Mouse (Mus musculus) hindbrain, embryonic 16.5 days (tissue): ENCODE data around the gene Nav3. TPM values are rescaled to one million over a fixed set of nuclear protein-coding genes. Genes with fewer than 3 reads are reported as not detected.
A peak's percentile ranks its signal among the peaks of the same experiment; 100 is the strongest.

Experiments
- ATAC-seq: fragments of 200-750 bp; cut with Nextera tagmentation; 2 replicates; pipeline ENCODE4 v1.8.0; 2017; ENCODE audit warnings: moderate TSS enrichment, moderate library complexity
- H3K27ac ChIP-seq: fragments of 300-500 bp; sonication (generic); 2 replicates; pipeline ENCODE4 v1.5.1; 2014; ENCODE audit warnings: low read depth, mild to moderate bottlenecking, control low read depth, low read length, moderate library complexity
- H3K27me3 ChIP-seq: fragments of 300-500 bp; sonication (generic); replicated peaks from 2 replicates; pipeline ENCODE4 v1.6.1; 2014; ENCODE audit warnings: low read length; ENCODE audit not compliant: control insufficient read depth, insufficient read depth
- H3K36me3 ChIP-seq: fragments of 300-500 bp; sonication (generic); 2 replicates; pipeline ENCODE4 v1.6.1; 2014; ENCODE audit warnings: mild to moderate bottlenecking, low read length, moderate library complexity, mixed read lengths; ENCODE audit not compliant: control insufficient read depth, insufficient read depth
- H3K4me1 ChIP-seq: fragments of 300-500 bp; sonication (generic); 2 replicates; pipeline ENCODE4 v1.6.1; 2014; ENCODE audit warnings: low read depth, low read length; ENCODE audit not compliant: control insufficient read depth, insufficient read depth
- H3K4me2 ChIP-seq: fragments of 300-500 bp; sonication (generic); 2 replicates; pipeline ENCODE4 v1.6.1; 2014; ENCODE audit warnings: mild to moderate bottlenecking, low read length, control low read depth, moderate library complexity
- H3K4me3 ChIP-seq: fragments of 300-500 bp; sonication (generic); 2 replicates; pipeline ENCODE4 v1.5.1; 2014; ENCODE audit warnings: mild to moderate bottlenecking, low read length, control low read depth, moderate library complexity
- H3K9ac ChIP-seq: fragments of 300-500 bp; sonication (generic); 2 replicates; pipeline ENCODE4 v1.6.1; 2014; ENCODE audit warnings: low read depth, mild to moderate bottlenecking, control low read depth, low read length, moderate library complexity
- H3K9me3 ChIP-seq: fragments of 300-500 bp; sonication (generic); 2 replicates; pipeline ENCODE4 v1.6.1; 2014; ENCODE audit warnings: mild to moderate bottlenecking, low read length, moderate library complexity; ENCODE audit not compliant: control insufficient read depth
- WGBS: fragments of 180-500 bp; shearing (Covaris S2); extraction: QIAGEN DNeasy Blood & Tissue Kit; methylation state at CpG from one replicate; pipeline ENCODE4 v1.1.7; 2014; 5-methylcytosine and 5-hydroxymethylcytosine counted together
- polyA plus RNA-seq: library from polyadenylated mRNA; unstranded; fragments of >200 nt; fragmentation: Nextera tagmentation; extraction: Ambion mirVana; gene quantifications from 2 replicates; pipeline ENCODE4 v1.2.1, GENCODE M21; 2015

Gene Nav3
- polyA plus RNA-seq, 1 experiment from 2014 or later = 16.6 TPM

DNA sequence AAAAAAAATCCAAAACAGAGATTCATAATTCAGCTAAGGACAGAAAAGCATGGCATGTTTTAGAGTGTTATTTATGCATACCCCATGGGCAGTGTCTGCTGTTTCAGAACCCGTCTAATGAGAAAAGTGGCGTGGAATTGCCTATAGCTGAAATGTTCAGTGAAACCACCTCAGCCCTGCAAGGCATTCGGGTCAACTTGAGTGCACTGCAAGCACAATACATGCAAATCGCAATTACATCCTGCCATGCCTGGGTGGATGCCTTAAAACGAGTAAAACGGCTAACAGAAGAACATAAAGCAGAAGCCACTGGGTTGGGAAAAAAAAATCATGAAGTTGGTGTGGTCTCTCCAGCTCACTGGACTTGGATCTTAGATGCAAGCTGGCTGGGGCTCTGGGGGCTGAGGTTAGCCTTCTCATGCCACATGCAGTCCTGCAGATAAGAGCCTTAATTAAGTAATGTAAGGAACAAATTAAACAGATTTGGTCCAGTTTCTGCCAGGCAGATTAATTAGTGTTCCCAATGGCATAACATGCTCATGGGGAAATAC is 133.8 kb downstream of the Nav3 start:
- H3K27ac ChIP-seq = no peak overlapping the region
- WGBS = 41% methylated on average over 6 of the region's 6 CpGs
- ATAC-seq = no peak

DNA sequence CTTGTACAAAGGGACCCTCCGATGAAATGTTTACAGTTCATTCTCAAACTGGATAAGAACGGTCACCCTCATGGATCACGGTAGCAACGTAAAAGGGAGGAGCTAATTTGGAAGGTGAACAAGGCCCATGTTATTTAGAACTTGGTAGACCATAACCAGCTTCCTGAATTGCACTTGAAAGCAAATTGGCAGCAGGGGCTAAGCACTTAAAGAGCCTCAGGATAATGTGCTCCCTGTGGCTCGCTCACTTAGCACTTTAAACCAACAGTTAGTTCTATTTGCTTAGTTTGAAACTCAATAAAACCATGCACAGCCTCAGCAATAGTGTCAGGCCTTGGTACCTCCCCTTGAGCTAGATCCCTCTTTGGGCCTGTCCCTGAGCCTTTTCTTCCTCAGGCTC is 138.7 kb downstream of the Nav3 start:
- 78% methylated on average over 5 of the region's 5 CpGs for WGBS
- ATAC-seq = no peak

More for the DNA sequence above, 133.8 kb downstream of the Nav3 start:
- Histone ChIP-seq H3K27me3 (no peaks in the 10 kb centered on the region), H3K4me2 (no peak overlapping the region), H3K9me3 (no peaks in the 10 kb centered on the region), H3K36me3 (no peaks in the 10 kb centered on the region), H3K9ac (no peak overlapping the region; the same call in 1 of the 2 replicates), H3K4me3 (no peak overlapping the region), H3K4me1 (peaks cover 4% of the 10 kb centered on the region; the same call in 1 of the 2 replicates)

DNA sequence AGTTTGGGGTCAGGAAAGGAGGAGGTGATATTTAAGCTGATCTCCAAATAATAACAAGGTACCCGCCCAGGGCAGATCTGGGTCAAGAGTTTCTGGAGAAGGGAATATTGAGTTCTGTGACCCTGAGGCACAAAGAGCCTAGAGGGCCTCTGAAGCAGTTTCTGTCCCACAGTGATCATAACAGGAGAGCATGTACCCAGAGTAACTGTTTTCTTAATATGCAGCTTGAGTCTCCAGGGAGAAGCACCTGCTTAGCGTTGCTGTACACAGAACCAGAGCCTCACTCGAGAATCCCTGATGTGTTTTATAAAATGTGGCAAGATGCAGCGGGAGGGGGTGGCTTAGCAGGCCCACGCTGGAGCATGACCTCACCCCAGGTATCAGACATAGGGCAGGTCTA is 141.5 kb downstream of the Nav3 start:
- no peaks in the 10 kb centered on the region for H3K27me3 ChIP-seq
- H3K4me2 ChIP-seq = no peak overlapping the region
- H3K9ac ChIP-seq = no peak overlapping the region
- no peak overlapping the region for H3K4me3 ChIP-seq
- H3K4me1 ChIP-seq = no peaks in the 10 kb centered on the region
- H3K27ac ChIP-seq = no peak overlapping the region
- no peaks in the 10 kb centered on the region for H3K36me3 ChIP-seq
- WGBS = 44% methylated on average over 5 of the region's 5 CpGs
- ATAC-seq = no peak
- peaks cover 3% of the 10 kb centered on the region; the same call in 1 of the 2 replicates for H3K9me3 ChIP-seq

More for the DNA sequence above, 138.7 kb downstream of the Nav3 start:
- Histone ChIP-seq H3K9me3 (peaks cover 2% of the 10 kb centered on the region; the same call in 1 of the 2 replicates), H3K27me3 (no peaks in the 10 kb centered on the region), H3K27ac (no peak overlapping the region), H3K4me2 (no peak overlapping the region), H3K9ac (no peak overlapping the region), H3K4me3 (no peak overlapping the region), H3K4me1 (peaks cover 3% of the 10 kb centered on the region; the same call in 1 of the 2 replicates), H3K36me3 (no peaks in the 10 kb centered on the region)

DNA sequence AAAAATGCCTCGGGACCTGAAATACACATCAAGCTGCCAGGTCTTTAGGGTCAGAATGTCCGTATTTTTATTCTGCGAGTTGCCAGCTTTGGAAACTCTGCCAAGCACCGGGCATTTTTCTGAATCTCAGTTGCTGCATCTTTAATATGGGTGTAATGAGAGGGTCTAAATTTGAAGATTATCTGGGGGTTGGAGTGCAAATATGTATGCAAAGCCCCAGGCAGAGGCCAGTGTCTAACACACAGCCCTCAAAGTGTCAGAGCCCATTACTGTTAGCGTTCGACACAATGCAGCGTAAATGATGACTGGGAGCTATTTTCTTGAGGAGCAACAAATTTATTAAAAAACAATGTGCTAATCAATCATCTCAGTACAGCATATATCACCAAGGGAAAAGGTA is 142.0 kb downstream of the Nav3 start:
- no peaks in the 10 kb centered on the region for H3K27me3 ChIP-seq
- H3K4me1 ChIP-seq = no peaks in the 10 kb centered on the region
- no peak for ATAC-seq
- 71% methylated on average over 7 of the region's 7 CpGs for WGBS
- no peak overlapping the region for H3K4me2 ChIP-seq
- no peak overlapping the region for H3K4me3 ChIP-seq
- no peaks in the 10 kb centered on the region for H3K36me3 ChIP-seq
- H3K9ac ChIP-seq = no peak overlapping the region
- no peak overlapping the region for H3K27ac ChIP-seq
- peaks cover 3% of the 10 kb centered on the region; the same call in 1 of the 2 replicates for H3K9me3 ChIP-seq

DNA sequence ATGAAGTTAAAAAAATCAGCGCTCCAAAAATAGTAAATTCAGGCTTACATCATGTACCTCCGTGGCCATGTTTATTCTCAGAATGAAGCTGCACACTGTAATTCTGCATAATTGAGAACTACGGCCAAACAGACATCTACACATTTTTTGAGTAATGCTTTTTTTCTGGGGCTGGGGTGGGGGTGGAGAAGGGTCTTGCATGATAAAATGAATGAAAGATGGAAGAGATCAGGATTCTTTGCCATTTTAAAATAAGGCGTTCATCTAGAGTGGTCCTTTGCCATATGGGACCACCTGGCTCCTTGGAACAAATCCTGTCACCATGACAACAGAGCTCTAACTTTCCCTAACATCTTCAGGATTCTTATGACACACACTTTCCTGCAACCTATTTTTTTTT is 146.5 kb downstream of the Nav3 start:
- Histone ChIP-seq H3K4me3 (no peak overlapping the region), H3K27me3 (no peaks in the 10 kb centered on the region), H3K4me1 (no peaks in the 10 kb centered on the region), H3K36me3 (no peaks in the 10 kb centered on the region), H3K27ac (no peak overlapping the region), H3K9ac (no peak overlapping the region), H3K4me2 (no peak overlapping the region), H3K9me3 (peaks cover 3% of the 10 kb centered on the region; the same call in 1 of the 2 replicates)
- 73% methylated on average over 4 of the region's 4 CpGs for WGBS
- peak; percentile 52; the same call in 1 of the 2 replicates for ATAC-seq

DNA sequence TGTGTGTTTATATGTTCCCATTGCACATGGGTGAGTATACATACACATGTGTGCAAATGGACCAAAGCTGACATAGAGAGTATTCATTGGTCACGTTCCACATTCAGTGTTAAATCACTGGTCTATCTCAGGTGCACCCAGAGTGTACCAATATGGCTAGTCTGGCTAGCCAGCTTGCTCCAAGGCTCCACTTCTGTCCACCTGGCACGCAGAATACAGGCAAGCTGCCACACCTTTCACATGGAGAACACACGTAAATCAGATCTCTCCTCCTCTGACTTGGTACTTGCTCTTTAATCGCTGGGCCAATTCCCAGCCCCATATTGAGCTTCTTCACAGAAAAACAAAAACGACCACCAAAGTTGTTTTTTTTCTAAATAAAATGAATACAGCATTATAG is 150.4 kb downstream of the Nav3 start:
- ATAC-seq = no peak
- Histone ChIP-seq H3K4me2 (no peak overlapping the region), H3K9ac (no peak overlapping the region), H3K9me3 (no peaks in the 10 kb centered on the region), H3K4me1 (no peaks in the 10 kb centered on the region), H3K36me3 (no peaks in the 10 kb centered on the region), H3K4me3 (no peak overlapping the region), H3K27me3 (no peaks in the 10 kb centered on the region), H3K27ac (no peak overlapping the region)
- 84% methylated on average over 5 of the region's 5 CpGs for WGBS

DNA sequence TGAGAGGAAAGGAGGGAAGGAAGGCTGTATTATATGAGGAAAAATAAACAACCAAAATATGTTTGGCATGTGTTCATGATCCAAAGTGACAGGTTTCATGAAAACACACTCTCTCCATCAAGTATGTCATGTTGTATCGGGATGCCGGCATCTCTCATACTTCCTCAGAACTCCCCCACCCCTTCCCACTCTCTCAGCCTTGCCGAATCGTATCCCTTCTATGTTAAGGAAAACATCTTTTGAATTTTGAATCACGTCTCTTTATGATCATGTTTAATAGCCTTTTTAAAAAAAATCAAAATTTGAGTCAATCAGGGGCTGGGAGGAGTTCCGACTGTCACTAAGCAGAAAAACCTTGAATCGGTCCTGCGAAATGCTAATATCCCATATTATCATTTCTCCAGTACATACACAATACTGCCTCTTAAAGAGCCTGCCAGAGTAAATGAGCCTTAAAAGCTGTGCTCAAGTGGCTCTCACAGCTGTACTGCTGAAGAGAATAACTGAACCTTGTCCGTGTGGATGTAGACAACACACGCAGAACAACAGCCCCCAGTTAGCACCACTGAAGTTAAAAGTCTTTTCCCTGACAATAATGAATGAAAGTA is 165.9 kb downstream of the Nav3 start:
- no peaks in the 10 kb centered on the region for H3K36me3 ChIP-seq
- no peak overlapping the region for H3K4me2 ChIP-seq
- no peak overlapping the region for H3K27ac ChIP-seq
- 79% methylated on average over 10 of the region's 10 CpGs for WGBS
- H3K9me3 ChIP-seq = no peaks in the 10 kb centered on the region
- no peak; the same call in 1 of the 2 replicates for ATAC-seq
- no peak overlapping the region for H3K9ac ChIP-seq
- H3K4me3 ChIP-seq = no peak overlapping the region
- H3K4me1 ChIP-seq = no peaks in the 10 kb centered on the region; the same call in 1 of the 2 replicates
- no peaks in the 10 kb centered on the region for H3K27me3 ChIP-seq

DNA sequence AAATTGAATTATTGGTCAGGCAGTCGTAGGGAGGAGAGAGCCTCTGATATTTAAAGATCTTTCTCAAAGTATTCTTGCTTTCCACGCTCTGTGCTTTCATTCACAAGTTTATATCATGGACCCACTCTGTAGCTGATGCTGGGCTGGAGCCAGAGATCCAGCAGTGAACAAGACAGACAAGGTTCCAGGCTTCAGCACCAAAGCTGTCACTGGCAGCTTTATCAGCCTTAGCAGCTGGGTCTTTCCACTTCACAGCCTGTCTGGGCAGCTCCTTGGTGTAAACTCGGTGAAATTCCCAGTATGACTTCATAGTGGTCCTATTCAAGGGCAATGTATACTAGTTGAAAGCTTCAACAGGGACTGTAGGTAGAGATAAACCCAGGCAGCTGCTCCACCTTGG is 172.1 kb downstream of the Nav3 start:
- Histone ChIP-seq H3K4me3 (no peak overlapping the region), H3K36me3 (no peaks in the 10 kb centered on the region), H3K27ac (no peak overlapping the region), H3K4me1 (no peaks in the 10 kb centered on the region), H3K9ac (no peak overlapping the region), H3K27me3 (no peaks in the 10 kb centered on the region), H3K9me3 (no peaks in the 10 kb centered on the region), H3K4me2 (no peak overlapping the region)
- 72% methylated on average over 3 of the region's 3 CpGs for WGBS
- ATAC-seq = 0 out of 2 replicates have a peak, but pooled peaks have one; percentile 37

DNA sequence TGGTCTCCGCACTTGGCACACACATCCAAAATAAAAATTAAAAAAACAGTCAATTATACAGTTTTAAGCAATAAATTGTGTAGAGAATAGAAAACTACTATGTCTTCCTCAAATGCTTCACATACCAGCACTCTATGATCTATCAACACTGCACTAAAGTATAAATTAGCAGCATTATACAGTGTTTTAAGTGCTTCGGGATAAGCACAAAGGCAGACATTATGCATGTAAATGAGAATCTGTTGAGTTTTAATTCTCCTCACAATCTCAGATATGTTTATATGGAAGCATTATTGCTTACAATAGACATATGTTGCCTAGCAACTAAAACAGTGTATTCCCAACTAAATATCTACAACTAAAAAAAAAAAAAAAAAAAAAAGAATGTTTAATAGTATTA is 183.2 kb downstream of the Nav3 start:
- Histone ChIP-seq H3K9me3 (no peaks in the 10 kb centered on the region), H3K4me3 (no peak overlapping the region), H3K27me3 (no peaks in the 10 kb centered on the region), H3K4me1 (no peaks in the 10 kb centered on the region), H3K36me3 (no peaks in the 10 kb centered on the region), H3K27ac (no peak overlapping the region), H3K9ac (no peak overlapping the region), H3K4me2 (no peak overlapping the region)
- 0 out of 2 replicates have a peak, but pooled peaks have one; percentile 20 for ATAC-seq
- WGBS = 71% methylated on average over 2 of the region's 2 CpGs
